Mouse (Mus musculus) embryo, embryonic 10 days (tissue): Measurements from ENCODE around the gene Klhdc8a.
"Not testable (repeated sequence)": the region's sequence is repeated elsewhere in the genome, so short reads cannot be mapped to it uniquely, and the experiment has no call there.

Experiments
- DNase-seq: peaks from one replicate; pipeline ENCODE4 v3.0.0-alpha.2; 2015; ENCODE audit warnings: low spot score

The Klhdc8a gene

GRCm38 (mm10) chr1:132298425-132298800, at the start of gene Klhdc8a:
Gene Klhdc8a (plus strand): TSS chr1:132298626.
- DNase-seq: peak; percentile 46

- DNase-seq: no peak
Measured at GRCm38 (mm10) chr1:132254467-132254866, 44.0 kb upstream of the Klhdc8a start.

- no peak for DNase-seq
Measured at GRCm38 (mm10) chr1:132260331-132260730, 38.1 kb upstream of the Klhdc8a start.

- DNase-seq: peak; percentile 11
Measured at GRCm38 (mm10) chr1:132261058-132261457, 37.4 kb upstream of the Klhdc8a start.

- DNase-seq: no peak
Measured at GRCm38 (mm10) chr1:132263618-132264017, 34.8 kb upstream of the Klhdc8a start.

GRCm38 (mm10) chr1:132264577-132264976, 33.8 kb upstream of the Klhdc8a start:
- peak; percentile 29 for DNase-seq

- DNase-seq: no peak
Measured at GRCm38 (mm10) chr1:132265211-132265859, 33.1 kb upstream of the Klhdc8a start.

- no peak for DNase-seq
Measured at GRCm38 (mm10) chr1:132265936-132266335, 32.5 kb upstream of the Klhdc8a start.

- DNase-seq: no peak
Measured at GRCm38 (mm10) chr1:132266791-132267557, 31.5 kb upstream of the Klhdc8a start.

GRCm38 (mm10) chr1:132267959-132268358, 30.5 kb upstream of the Klhdc8a start:
- no peak for DNase-seq

- DNase-seq: no peak
Measured at GRCm38 (mm10) chr1:132268418-132269060, 29.9 kb upstream of the Klhdc8a start.

GRCm38 (mm10) chr1:132271237-132271636, 27.2 kb upstream of the Klhdc8a start:
- DNase-seq: no peak

GRCm38 (mm10) chr1:132276694-132277093, 21.7 kb upstream of the Klhdc8a start:
- no peak for DNase-seq

- no peak for DNase-seq
Measured at GRCm38 (mm10) chr1:132277124-132277523, 21.3 kb upstream of the Klhdc8a start.

- DNase-seq: not testable (repeated sequence)
Measured at GRCm38 (mm10) chr1:132280636-132281035, 17.8 kb upstream of the Klhdc8a start.

GRCm38 (mm10) chr1:132281523-132282176, 16.8 kb upstream of the Klhdc8a start:
- peak; percentile 55 for DNase-seq

- no peak for DNase-seq
Measured at GRCm38 (mm10) chr1:132282177-132282536, 16.3 kb upstream of the Klhdc8a start.

GRCm38 (mm10) chr1:132283018-132283417, 15.4 kb upstream of the Klhdc8a start:
- no peak for DNase-seq

GRCm38 (mm10) chr1:132286735-132287134, 11.7 kb upstream of the Klhdc8a start:
- DNase-seq: no peak

GRCm38 (mm10) chr1:132287445-132287844, 11.0 kb upstream of the Klhdc8a start:
- DNase-seq: no peak

- DNase-seq: no peak
Measured at GRCm38 (mm10) chr1:132287991-132288451, 10.4 kb upstream of the Klhdc8a start.

- DNase-seq: no peak
Measured at GRCm38 (mm10) chr1:132289965-132290364, 8.5 kb upstream of the Klhdc8a start.
